Mouse (Mus musculus) thymus, postnatal 14 days (tissue): Measurements from ENCODE around the gene Hepacam2.
A peak's percentile ranks its signal among the peaks of the same experiment; 100 is the strongest.
"Not testable (repeated sequence)": the region's sequence is repeated elsewhere in the genome, so short reads cannot be mapped to it uniquely, and the experiment has no call there.

ENCODE experiments used
- DNase-seq: peaks from one replicate; pipeline ENCODE4 v3.0.0; 2021

The Hepacam2 gene

DNA sequence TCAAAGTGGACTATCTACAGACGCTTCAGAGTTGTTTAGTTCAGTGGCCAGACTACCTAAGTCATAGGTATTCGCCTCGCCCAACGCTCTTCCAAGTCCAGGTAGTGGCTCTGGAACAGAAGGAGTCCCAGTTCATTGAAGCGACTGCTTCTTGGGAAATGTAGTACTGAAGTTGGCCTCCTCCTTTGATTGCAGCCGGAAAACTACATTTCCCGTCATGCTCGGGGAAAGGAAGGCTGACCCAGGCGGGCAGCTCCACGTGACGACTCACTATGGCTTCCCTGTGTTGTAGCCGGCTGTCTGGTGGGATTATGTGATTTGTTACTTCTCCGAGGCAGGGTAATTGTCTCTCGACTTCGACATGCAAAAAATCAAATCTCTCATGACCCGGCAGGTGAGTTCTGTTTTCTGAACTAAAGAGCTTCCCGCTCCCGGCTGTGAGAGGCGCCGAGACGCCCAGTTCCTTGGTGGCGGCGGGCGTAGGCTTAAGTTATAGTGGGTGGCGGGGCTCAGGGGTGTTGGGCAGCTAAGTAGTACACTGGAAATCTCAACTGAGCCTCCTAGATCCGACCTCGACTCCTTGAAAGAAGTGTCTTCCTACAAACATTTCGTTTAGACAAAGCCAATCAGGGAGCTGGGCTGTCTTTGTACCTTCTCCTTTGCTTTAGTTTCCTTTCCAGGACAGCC lies at the start of gene Hepacam2, which contains the start of gene Vps50:
Gene Hepacam2, minus strand, starts transcription at position 137 of the 687 bp plus-strand sequence.
Gene Vps50, plus strand, starts transcription at position 221 of the 687 bp plus-strand sequence.
- DNase-seq: peak; percentile 89

DNA sequence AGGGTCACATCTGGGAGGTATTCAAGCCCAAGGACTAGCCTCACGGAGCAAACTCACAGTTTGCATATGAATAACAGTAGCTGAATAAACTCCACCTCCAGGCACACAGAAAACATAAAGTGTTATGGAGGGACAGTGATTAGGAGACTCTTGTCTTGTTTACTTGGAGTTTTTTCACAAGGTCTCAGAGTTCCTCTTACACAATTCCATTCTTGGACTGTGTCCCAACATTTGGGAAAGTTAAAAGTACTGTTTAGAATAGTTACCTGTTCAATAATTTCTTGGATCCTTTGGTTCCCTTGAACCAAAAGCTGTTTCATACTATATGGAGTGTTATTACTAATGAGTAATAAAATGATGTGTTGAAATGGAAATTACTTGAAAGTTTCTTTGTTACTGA lies 46.9 kb upstream of the Hepacam2 start:
- no peak for DNase-seq

DNA sequence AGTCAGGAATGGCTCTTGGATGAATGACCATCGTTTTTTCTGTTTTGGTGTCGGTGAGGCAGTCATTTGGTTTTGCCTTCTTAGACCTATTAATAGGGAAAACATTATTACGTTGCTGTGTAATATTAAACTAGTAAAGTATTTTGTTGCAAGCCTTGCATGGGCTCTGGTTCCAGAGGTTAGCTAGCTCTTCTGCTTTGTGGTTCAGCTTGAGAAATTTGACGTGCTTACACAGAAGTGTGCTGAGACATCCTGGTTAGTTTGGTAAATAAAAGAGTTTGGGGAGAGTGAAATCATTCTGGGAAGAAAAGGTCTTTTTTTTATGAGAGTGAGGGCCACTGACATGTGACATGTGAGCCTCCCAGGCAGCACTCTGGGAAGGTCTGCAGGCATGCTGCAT lies 45.8 kb upstream of the Hepacam2 start:
- no peak for DNase-seq

DNA sequence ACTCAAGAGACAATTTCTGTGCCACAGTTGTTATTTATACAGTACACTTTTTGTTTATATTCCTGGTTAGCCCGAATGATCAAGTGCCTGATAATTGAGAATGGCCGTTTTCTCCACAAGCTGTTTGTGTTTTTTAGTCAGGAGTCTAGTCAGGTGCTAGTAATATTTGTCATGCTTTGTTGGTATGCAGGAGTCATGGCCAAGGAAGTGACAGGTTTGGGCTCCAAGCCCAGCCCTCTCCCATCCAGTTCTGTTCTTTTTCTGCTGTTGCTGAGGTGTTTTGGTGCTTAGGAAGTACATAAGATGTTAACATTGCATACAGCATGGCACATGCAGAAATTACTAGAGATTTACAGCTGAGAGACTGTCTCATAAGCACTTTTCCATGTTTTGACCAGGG lies 41.4 kb upstream of the Hepacam2 start:
- DNase-seq: no peak

DNA sequence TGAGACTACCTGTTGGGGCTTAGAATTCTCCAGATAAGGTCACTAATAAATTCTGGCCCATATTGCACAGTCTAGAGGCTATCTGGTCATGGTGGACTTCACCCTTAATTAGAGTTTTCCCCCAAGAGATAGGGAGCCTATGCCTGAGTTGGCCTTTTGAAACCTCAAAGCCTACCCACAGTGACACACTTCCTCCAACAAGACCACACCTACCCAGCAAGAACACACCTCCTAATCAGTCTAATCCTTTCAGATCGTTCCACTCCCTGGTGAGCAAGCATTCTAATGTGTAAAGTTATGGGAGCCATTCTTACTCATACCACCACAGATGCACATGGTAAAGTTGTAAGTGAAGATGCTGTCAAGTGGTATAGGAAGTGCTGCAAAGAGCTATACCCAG lies 38.0 kb upstream of the Hepacam2 start:
- DNase-seq: no peak

DNA sequence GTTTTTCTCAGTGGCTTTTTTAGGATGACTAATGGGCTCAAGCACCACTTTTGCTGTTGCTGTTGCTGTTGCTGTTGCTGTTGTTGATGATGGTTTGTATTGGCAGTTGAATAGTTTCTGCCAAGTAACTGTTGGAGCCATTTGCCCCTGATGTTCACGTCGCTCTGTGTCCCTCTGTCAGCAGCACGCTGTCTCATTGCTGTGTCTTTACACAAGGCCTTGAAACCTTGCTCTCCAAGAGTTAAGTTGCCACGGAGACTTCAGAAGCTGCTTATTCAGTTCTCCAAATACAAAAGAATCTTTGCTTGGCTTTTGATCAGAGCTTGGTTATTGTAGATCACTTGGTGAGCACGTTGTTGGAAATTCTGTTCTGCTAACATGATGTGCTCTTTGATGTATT lies 33.3 kb upstream of the Hepacam2 start:
- DNase-seq: no peak

DNA sequence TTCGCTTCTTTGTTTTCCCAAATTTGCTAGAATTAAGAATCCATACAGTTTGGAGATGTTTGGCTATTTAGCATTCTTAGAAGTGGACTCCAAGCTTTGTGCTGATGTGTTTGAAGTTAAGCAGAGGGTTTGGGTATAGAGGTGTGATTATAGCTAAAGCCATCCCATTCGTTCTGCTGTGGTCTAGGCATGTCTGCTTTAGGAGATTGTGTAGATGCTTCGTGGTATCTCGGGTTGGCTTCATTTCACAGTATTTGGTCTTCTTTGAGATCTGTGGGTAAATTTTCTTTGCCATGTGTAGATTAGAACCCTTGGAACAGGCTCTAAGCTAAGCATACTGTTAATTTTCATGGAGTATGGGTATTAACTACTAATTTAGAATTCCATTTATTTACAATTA lies 30.1 kb upstream of the Hepacam2 start:
- no peak for DNase-seq

DNA sequence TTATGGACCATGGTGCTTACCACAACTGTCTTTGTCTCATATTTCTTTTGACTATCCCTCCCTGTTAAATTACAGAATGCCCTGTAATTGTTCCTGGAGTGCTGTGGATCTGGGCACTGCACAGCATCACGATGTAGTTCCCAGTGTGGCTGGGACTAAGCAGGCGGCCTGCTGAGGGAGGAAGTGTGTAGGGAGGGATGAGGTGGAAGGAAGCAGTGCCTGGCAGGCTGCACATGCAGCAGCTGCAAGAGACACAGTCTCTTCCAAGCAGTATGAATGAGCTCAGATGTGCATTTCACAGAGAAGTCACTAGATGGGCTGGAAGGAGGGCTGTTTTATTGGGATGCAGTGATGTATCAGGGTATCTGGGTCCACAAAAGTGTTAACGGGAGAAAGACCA lies 14.5 kb upstream of the Hepacam2 start:
- DNase-seq: no peak

DNA sequence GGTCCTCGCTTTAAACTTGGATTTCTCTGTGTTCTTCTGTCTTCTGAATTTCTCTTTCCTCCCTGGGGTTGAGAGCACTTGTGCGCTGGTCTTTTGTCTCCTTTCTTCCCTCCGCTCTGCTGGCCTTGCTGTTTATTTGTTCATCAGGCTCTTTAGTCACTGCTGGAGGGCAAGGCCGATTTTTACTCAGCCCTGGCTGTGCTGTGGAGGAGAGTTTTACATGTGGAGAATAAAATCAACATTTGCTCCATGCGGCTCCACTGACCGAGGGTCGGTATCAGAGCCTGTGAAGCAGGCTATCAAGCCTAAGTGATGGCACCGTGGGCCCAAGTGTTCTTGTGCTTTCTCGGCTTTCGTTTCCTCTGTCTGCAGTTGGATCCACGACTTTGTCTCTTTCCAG lies 13.5 kb upstream of the Hepacam2 start:
- no peak for DNase-seq

DNA sequence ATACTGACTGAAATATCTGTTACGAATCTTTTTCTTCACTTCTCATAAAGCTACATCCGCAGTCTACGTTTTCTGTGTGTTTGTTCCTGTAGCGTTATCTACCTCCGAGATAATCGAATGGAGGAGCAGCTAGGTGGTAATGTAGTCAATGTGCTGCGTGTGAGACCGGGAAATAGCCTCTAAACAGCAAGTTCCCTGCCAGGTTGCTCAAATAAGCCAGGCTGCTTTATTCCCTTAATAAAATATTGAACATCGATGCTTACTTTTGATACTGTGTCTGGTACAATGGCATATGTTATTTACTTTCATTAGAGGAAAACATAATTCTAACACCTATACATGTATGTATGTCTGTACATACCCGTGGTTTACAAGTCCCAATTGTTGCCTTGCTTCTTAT lies 13.0 kb upstream of the Hepacam2 start:
- DNase-seq: no peak

DNA sequence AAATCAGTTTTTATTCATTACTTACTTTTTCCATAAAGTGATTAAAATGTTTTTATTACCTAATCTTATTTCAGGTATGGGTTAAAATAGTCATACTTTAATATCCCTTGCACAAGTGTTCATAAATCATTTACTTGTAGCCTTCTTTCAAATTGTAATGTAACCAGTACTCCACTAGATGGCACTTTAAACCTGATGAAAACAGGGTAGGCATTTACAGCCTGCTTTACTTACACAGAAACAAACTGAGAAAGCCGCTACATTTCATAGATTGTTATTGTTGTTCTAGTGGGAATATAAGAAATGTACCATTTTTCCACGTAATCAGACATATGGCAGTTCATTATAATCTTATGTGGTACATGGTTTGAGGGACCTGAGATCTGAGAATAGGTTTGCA lies 11.7 kb upstream of the Hepacam2 start:
- no peak for DNase-seq

DNA sequence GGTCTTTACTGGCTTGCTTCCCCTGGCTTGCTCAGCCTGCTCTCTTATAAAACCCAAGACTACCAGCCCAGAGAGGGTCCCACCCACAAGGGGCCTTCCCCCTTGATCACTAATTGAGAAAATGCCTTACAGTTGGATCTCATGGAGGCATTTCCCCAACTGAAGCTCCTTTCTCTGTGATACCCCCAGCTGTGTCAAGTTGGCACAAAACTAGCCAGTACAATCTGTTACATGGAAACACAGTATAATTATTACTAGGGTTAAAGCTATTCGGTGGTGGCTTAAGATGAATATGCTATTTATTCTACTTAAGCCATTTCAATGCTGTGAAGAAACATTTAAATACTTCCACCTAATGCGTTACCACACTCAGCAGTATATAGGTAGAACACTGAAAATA lies 10.1 kb upstream of the Hepacam2 start:
- DNase-seq: not testable (repeated sequence)

DNA sequence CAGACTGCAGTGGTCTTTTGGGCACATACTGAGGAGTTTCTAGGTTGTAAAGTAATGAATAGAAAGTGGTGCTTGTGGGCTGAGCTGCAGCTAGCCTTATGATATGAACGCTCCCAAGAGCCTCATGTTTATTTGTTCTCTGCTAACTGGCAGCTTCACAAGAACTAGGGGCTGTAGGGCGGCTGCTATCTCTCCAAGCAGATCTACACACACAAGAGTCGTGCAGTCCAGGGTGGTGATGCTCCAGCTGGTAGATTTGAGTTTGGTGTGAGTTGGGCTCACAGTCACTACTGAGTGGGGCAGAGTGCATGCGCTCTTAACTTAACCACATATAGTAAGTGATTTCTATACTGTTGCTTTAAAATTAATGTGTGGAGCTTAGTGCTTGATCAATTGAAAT lies 9.0 kb upstream of the Hepacam2 start:
- DNase-seq: no peak

DNA sequence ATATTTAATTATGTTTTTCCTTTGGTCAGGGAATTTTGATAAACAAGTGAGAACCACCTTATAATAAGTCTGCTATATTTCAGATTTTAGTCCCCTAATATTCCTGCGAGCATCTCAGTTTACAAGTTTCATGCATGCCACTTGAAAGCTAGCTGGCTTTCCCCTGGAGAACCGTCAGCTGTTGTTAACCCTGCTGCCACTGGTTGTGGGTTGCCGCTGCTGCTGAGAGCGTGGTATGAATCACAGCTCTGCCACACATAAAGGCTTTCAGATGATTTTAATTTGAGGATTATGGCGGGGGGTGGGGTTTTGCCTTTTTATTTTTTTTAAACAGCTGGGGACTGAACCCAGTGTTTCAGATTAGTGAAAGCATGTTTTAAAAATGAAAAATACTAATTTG lies 7.2 kb upstream of the Hepacam2 start:
- no peak for DNase-seq

DNA sequence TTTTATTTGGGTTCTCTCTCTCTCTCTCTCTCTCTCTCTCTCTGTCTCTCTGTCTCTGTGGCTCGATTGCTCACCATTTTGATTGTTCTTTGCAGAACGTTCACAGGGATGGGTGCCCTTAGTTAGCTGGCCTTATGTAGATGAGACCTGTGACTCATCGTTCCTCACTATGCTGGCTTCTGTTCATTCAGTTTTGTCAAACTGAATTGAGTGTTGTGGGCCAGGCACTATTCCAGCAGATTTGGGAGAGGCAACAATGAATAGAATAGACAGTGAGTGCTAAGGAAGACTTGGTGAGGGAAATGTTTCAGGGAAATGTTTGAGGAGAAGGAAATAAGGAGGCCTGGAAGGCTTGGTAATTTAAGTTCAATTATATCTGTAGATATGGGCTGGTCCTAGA lies 2.2 kb upstream of the Hepacam2 start:
- DNase-seq: no peak

DNA sequence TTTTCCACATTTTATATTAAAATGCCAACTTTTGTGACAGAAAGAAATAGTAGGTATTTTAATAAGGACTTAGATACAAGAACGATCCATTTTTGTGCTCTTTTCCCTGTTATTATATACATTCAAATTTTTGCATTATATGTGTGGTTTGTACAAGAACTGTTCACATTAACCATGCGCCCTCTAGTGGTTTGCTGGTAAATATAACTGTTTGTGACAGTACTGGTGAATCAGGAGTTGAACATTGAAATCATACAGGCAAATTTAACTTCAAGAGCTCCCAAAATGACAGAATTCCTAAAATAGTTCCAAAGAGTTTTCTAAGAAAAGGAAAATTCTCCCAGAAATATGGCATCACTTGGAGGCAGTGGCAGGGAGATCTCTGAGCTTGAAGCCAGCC lies 1.9 kb downstream of the Hepacam2 start:
- peak; percentile 55 for DNase-seq

DNA sequence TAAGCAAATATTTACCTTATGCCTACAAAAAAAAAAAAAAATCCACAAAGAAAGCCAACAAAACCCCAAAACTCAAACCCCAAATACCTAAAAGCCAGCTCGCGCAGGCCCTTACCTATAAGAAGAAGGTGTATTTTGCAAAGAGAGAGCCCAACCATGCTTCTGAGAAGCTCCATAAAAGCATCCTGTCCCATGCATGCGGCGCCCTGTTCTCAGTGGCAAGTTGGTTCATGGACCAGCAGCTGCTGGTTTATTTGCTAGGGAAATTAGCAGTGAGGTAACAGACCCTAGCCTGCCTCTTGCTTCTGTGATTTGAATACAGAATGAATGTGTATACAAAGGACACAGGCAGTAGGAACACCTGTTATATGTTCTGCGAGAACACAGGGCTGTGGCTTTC lies 3.8 kb downstream of the Hepacam2 start:
- no peak for DNase-seq

DNA sequence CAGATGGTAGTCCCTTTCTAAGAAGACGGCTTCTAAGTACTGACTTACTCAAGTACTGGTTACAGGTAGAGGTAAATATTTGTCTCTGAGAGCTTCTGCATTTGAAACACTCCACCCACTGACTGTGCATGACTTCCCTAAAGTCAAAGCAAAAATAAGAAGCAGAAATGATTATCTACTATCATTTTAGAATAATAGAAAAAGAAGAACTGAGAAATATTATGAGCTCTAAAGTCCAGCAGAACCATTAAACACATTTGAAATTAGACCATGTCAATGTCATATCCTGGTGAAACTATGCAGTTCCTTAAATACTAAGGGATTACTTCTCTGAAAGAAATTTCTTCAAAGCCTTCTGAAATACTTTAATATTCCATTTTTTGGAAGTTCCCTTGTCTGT lies 10.7 kb downstream of the Hepacam2 start:
- no peak for DNase-seq

DNA sequence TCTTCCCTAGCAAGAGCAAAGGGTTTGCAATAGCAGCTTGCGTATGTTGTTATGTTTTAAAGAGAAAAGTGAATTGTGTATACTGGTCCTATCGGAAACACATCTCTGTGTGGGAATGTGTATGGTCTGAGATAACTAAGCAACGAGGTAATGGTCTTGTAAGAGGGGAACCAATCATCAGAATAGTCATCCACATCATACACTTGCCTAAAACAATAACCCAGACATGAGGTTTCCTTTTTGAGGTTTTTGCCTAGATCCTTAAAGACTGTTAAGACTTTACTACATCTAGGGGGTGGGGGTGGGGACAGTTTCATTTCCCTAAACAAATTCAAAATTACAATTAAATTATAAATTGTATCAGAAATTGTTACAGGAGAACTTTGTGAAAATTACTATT lies 13.0 kb downstream of the Hepacam2 start:
- no peak for DNase-seq

DNA sequence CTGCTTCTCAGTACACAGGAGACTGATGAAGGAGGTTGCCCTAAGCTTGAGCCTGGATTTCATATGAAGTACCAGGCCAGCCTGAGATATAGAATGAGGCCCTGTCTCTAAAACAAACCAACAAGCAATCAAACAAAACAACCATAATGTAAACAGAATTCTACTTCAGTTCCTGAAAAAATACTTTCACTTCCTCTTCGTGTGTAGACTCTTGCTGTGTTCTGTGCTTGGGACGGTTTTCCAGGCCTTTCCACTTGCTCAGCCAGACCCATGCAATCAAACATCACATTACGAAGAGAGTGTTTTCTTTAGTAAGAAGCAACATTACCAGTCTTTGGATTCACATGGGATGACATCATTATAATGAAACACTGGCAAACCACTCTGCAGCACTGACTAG lies 16.4 kb downstream of the Hepacam2 start:
- DNase-seq: no peak

DNA sequence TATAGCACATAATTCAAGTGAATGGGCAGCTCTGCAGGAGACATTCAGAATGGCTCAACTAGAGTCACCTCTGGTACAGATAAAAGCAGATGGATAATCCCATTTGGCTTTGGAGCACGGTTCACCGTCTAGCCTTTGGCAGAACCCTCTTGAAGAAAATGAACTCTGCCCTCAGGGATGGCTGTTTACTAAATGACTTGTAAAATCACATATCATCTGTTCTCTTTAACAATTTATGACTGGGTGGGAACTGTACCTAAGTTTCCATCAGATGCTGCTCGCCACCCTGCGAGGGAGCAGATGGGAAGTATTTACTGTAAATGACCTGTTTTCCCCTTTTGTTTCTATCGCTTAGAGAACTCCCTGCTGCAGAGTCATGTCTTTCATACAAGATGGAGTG lies 18.2 kb downstream of the Hepacam2 start:
- no peak for DNase-seq

DNA sequence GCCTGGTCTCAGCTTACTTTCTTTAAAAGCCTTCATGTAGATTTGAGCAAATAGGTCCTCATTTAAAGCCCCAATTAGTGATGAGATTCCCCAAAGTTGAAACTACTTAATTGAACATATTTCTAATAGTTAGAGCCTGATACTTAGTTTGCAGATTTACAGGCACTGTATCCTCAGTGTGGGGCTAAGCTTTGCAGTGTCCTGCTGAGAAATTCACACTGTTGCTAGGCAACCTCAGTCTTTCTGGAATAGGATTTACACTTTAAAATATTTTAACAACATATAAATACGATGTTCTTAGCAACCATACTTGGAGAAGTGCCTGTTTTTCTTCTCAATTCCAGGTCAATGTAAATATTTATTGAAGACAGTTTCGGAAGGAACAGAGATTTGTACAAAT lies 21.8 kb downstream of the Hepacam2 start:
- no peak for DNase-seq

DNA sequence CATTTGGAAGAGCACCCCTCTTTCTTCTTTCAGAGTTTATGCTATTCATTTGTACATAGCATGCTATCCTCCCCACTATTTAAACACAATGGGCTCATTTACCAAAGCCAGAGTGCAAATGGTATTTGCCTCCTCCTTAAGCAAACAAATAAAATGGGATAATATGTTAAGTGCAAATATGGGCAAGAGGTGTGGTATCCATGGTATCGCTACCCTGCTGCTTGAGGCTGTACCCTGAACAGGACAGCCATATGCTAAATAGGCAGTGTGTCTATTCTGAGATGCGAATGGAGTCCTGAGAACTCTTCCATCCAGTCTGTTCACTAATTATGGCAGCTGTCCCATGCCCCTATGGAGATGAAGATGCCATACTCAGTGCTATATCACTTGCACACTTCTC lies 27.4 kb downstream of the Hepacam2 start:
- no peak for DNase-seq

DNA sequence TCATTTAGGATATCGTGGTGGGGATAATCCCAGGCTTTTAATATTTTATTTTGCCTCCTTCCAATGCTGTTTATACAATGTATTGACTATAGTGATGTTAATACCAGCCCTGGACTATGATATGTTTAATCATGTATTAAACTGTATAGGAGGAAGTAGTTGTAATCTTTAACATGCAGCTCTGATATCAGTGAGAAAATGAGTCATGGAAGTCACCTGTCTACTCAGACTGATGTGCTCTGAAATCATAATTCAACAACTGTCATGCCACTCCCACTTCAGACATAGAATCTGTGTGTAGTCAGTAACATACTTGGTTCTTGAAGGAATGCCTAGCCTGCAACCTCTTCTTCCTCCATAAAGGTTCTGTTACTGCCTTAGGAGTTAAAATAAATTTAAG lies 29.5 kb downstream of the Hepacam2 start:
- DNase-seq: no peak

DNA sequence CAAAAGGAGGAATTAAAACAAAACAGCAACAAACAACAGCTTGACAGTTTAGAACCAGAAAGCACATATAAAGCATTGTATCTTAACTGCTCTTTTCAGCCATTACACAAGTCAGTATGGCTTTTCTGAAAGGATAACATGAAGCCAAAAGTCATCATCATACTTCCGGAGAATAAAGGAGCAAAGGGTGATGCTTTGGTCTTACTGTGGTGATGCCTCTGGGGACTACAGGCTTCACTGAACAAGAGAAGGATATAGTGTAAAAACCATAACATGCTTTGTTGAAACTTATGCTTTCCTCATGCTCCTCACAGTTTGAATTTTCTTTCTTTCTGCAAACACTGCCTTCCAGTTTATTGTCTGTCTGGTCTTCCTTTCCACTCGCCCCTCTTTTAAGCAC lies 34.5 kb downstream of the Hepacam2 start:
- DNase-seq: no peak

DNA sequence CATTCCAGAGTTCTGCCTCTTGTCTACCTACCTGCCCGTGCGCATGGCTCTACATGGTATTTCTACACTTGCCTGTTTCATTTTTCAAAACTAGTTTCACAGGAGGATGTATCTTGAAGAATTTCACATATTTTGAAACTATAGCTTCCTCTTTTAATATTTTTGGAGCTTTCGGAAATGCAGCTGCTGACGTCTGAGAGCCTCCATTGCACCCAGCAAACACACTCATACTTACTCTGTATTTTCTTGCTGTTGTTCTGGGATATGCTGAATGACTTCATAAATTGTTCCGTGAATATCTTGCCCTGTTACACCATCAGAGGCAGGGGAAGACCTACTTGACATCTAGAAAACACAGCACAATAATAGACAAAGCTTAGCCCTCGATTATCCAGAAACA lies 35.1 kb downstream of the Hepacam2 start:
- DNase-seq: no peak
